Mouse (Mus musculus) kidney, embryonic 14.5 days (tissue): ENCODE measurements around the gene Fastkd3. TPM values are rescaled to one million over a fixed set of nuclear protein-coding genes. Genes with fewer than 3 reads are reported as not detected.

ENCODE experiments used
- ATAC-seq: fragments of 200-750 bp; cut with Nextera tagmentation; 2 replicates; pipeline ENCODE4 v1.8.0; 2017; ENCODE audit warnings: moderate number of reproducible peaks, mild to moderate bottlenecking, moderate TSS enrichment, moderate library complexity; ENCODE audit not compliant: low FRiP score, low TSS enrichment
- H3K27ac ChIP-seq: fragments of 300-500 bp; sonication (generic); 2 replicates; pipeline ENCODE4 v1.5.1; 2014; ENCODE audit warnings: low read depth, mild to moderate bottlenecking, low read length, moderate library complexity, mixed read lengths
- H3K27me3 ChIP-seq: fragments of 300-500 bp; sonication (generic); 2 replicates; pipeline ENCODE4 v1.6.1; 2014; ENCODE audit warnings: mild to moderate bottlenecking, low read length; ENCODE audit not compliant: control insufficient read depth, insufficient read depth
- H3K36me3 ChIP-seq: fragments of 300-500 bp; sonication (generic); 2 replicates; pipeline ENCODE4 v1.6.1; 2014; ENCODE audit warnings: low read length, mixed read lengths; ENCODE audit not compliant: control insufficient read depth, insufficient read depth
- H3K4me1 ChIP-seq: fragments of 300-500 bp; sonication (generic); 2 replicates; pipeline ENCODE4 v1.6.1; 2014; ENCODE audit warnings: low read length, mixed read lengths; ENCODE audit not compliant: control insufficient read depth, insufficient read depth
- H3K4me2 ChIP-seq: fragments of 300-500 bp; sonication (generic); replicated peaks from 2 replicates; pipeline ENCODE4 v1.6.1; 2014; ENCODE audit warnings: low read depth, mild to moderate bottlenecking, low read length
- H3K4me3 ChIP-seq: fragments of 300-500 bp; sonication (generic); 2 replicates; pipeline ENCODE4 v1.5.1; 2014; ENCODE audit warnings: mild to moderate bottlenecking, low read length
- H3K9ac ChIP-seq: fragments of 300-500 bp; sonication (generic); 2 replicates; pipeline ENCODE4 v1.6.1; 2014; ENCODE audit warnings: low read depth, mild to moderate bottlenecking, low read length, moderate library complexity
- H3K9me3 ChIP-seq: fragments of 300-500 bp; sonication (generic); 2 replicates; pipeline ENCODE4 v1.6.1; 2016; ENCODE audit warnings: low read length; ENCODE audit not compliant: control insufficient read depth
- WGBS: fragments of 180-500 bp; shearing (Covaris S2); extraction: QIAGEN DNeasy Blood & Tissue Kit; methylation state at CpG from one replicate; pipeline ENCODE4 v1.1.7; 2014; 5-methylcytosine and 5-hydroxymethylcytosine counted together
- polyA plus RNA-seq: library from polyadenylated mRNA; unstranded; fragments of >200 nt; fragmentation: Nextera tagmentation; extraction: Ambion mirVana; gene quantifications from 2 replicates; pipeline ENCODE4 v1.2.1, GENCODE M21; 2014

The Fastkd3 gene
- polyA plus RNA-seq, 1 experiment from 2014 or later: 40.1 TPM

DNA sequence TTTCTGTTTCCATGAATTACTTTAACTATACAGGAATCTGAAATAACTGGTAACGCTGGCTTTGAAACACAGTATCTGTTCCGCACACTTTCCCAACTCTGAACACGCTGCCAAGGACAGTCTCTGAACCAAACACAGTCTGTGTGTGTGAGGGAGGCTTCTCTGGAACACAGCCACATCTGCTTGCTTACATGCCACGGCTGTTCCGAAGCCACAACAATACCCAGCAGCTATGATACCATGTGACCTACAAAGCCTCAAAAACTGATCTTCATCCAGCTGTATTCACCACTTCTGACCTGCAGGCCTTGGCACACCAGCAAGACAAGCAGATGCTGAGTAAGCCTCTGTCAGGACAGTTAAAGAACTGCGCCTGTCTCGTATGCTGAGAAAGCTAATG is 4.1 kb upstream of the Fastkd3 start:
- no peak overlapping the region for H3K4me3 ChIP-seq
- no peaks in the 10 kb centered on the region for H3K27me3 ChIP-seq
- no peak overlapping the region for H3K4me2 ChIP-seq
- 93% methylated on average over 7 of the region's 7 CpGs for WGBS
- no peak overlapping the region for H3K9ac ChIP-seq
- no peak for ATAC-seq
- no peaks in the 10 kb centered on the region for H3K9me3 ChIP-seq
- H3K4me1 ChIP-seq: peaks cover 3% of the 10 kb centered on the region
- no peak overlapping the region for H3K27ac ChIP-seq
- peaks cover 40% of the 10 kb centered on the region for H3K36me3 ChIP-seq

DNA sequence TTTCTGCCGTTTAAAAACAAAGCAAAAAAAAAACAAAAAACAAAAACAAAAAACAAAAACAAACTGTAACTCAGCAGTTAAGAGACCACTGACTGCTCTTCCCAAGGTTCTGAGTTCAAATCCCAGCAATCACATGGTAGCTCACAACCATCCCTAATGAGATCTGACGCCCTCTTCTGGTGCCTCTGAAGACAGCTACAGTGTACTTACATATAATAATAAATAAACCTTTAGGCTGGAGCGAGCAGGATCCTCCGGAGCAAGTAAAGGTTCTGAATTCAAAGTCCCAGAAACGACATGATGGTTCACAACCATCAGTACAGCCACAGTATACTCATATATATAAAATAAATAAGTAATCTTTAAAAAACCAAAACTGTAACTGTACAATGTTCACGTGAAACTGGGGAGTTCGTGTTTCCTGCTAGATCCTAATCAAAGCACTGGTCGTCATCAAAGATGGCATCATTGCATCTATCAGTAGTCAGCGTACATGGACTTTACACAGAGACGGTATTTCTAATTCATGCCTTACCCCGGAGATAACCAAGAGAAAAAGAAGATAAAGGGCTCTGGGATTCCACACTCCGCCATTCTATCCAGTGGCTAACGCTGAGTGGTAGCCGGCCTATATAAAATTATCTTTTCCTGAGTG is 821 bp upstream of the Fastkd3 start:
- Histone ChIP-seq H3K9ac (peak overlapping the region; percentile 86), H3K4me1 (peaks cover 6% of the 10 kb centered on the region), H3K36me3 (peaks cover 52% of the 10 kb centered on the region), H3K4me3 (peak overlapping the region; percentile 88), H3K27ac (peak overlapping the region; percentile 71; the same call in 1 of the 2 replicates), H3K4me2 (peak overlapping the region; percentile 78), H3K9me3 (no peaks in the 10 kb centered on the region), H3K27me3 (no peaks in the 10 kb centered on the region)
- WGBS: 25% methylated on average over 14 of the region's 14 CpGs
- ATAC-seq: no peak; the same call in 1 of the 2 replicates

DNA sequence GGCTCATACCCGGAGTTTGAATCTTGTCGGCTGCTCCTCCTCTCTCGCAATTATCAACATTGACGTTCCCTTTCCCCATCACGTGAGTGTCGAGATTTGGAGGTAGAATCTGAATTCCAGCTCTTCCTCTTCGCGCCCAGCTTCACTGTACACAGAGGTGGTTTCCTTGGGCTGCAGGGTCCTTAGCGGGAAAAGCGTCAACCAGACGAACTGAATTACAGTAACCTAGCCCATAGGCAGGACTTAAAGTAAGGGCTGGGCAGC is 415 bp downstream of the Fastkd3 start:
- peak; percentile 10; the same call in 1 of the 2 replicates for ATAC-seq
- Histone ChIP-seq H3K27me3 (no peaks in the 10 kb centered on the region), H3K27ac (peak overlapping the region; percentile 71), H3K9ac (peak overlapping the region; percentile 86), H3K4me2 (peak overlapping the region; percentile 78), H3K36me3 (peaks cover 50% of the 10 kb centered on the region), H3K4me1 (peaks cover 6% of the 10 kb centered on the region), H3K9me3 (no peaks in the 10 kb centered on the region), H3K4me3 (peak overlapping the region; percentile 88)
- 0% methylated on average over 11 of the region's 11 CpGs for WGBS

DNA sequence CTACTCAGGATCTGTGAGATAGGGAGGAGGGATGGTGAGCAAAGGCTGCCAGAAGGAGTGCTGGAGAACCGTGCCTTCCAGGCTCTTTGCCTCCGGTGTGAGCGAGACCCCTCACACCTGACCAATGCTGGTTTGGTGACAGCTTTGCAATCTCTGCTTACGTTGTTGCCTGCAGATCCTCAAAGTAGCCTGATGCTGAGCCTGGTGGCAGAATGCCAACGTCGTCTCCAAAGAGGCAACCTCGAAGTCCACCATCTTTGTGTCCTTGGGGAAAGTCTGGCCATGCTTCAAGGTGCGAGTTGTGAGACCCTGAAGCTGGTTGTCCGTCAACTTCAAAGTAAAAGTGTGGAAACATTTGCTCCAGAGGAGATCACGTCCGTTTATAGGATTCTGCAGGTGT is 1.9 kb downstream of the Fastkd3 start:
- no peak for ATAC-seq
- H3K4me2 ChIP-seq: no peak overlapping the region
- H3K9ac ChIP-seq: no peak overlapping the region
- H3K4me1 ChIP-seq: peaks cover 6% of the 10 kb centered on the region
- H3K27me3 ChIP-seq: no peaks in the 10 kb centered on the region
- 91% methylated on average over 11 of the region's 11 CpGs for WGBS
- peaks cover 53% of the 10 kb centered on the region for H3K36me3 ChIP-seq
- H3K9me3 ChIP-seq: no peaks in the 10 kb centered on the region
- no peak overlapping the region for H3K27ac ChIP-seq
- no peak overlapping the region for H3K4me3 ChIP-seq

DNA sequence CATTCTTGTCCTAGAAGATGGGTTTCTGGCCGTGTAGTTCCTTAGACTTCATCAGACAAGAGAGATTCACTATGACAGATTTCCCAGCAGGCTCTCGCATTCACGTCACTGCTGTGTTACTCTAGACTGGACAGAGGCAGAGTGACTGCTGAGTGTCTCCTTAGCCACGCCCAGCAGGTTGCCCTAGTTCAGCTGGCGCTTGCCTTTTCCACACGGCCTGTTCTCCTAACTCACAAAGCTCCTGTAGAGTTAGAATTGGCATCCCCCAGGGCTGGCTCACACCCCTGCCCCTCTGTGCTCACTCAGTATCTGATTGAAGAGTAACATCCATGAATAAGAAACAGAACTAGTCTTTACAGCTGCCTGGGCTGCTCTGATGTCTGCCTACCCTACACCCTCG is 3.4 kb downstream of the Fastkd3 start:
- Histone ChIP-seq H3K9ac (no peak overlapping the region), H3K4me1 (peaks cover 6% of the 10 kb centered on the region), H3K27me3 (no peaks in the 10 kb centered on the region), H3K36me3 (peaks cover 66% of the 10 kb centered on the region), H3K27ac (no peak overlapping the region), H3K9me3 (no peaks in the 10 kb centered on the region), H3K4me3 (no peak overlapping the region), H3K4me2 (no peak overlapping the region)
- 89% methylated on average over 7 of the region's 7 CpGs for WGBS
- no peak for ATAC-seq

DNA sequence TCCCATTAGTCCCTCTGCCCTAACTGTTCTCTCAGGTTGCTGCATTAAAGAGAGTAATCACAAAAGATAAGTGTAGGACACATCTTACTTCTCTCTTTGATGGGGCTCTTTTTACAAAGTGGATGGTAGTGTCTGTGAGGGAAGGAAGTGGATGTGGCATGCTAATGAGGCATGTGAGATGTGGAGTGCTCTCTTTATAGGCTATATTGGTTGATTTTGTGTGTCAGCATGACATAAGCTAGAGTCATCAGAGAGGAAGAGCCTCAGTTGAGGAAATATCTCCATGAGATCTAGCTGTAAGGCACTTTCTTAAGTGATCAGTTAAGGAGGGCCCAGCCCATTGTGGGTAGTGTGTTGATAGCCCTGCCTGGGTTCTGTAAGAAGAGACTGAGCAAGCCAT is 6.3 kb downstream of the Fastkd3 start:
- Histone ChIP-seq H3K4me1 (no peaks in the 10 kb centered on the region; the same call in 1 of the 2 replicates), H3K9me3 (no peaks in the 10 kb centered on the region)
- no peak for ATAC-seq

DNA sequence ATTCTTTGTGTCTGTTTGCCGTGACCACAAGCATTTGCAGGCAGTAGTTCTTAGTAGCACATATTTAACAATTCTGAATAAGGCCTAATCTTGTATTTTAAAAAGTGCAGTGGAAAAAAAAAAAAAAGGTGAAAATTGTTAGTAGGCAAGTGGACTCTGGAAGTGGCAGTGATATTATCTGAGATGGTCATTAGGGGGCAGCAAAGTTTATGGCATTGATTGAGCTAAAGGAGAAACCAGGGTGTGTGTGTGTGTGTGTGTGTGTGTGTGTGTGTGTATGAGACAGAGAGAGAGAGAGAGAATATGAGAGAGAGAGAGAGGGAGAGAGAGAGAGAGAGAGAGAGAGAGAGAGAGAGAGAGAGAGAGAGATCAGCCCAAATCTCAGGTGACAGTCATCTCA is 11.8 kb downstream of the Fastkd3 start:
- H3K4me3 ChIP-seq: no peak overlapping the region
- H3K4me1 ChIP-seq: no peaks in the 10 kb centered on the region
- H3K9ac ChIP-seq: no peak overlapping the region
- H3K27me3 ChIP-seq: no peaks in the 10 kb centered on the region
- ATAC-seq: no peak
- no peak overlapping the region for H3K27ac ChIP-seq
- WGBS: 84% methylated on average over 1 of the region's 1 CpGs
- peaks cover 43% of the 10 kb centered on the region for H3K36me3 ChIP-seq
- no peaks in the 10 kb centered on the region for H3K9me3 ChIP-seq
- H3K4me2 ChIP-seq: no peak overlapping the region

More for the DNA sequence above, 6.3 kb downstream of the Fastkd3 start:
- H3K36me3 ChIP-seq: peaks cover 92% of the 10 kb centered on the region
- no peak overlapping the region for H3K9ac ChIP-seq
- H3K4me3 ChIP-seq: no peak overlapping the region
- H3K27me3 ChIP-seq: no peaks in the 10 kb centered on the region
- H3K27ac ChIP-seq: no peak overlapping the region
- H3K4me2 ChIP-seq: no peak overlapping the region

DNA sequence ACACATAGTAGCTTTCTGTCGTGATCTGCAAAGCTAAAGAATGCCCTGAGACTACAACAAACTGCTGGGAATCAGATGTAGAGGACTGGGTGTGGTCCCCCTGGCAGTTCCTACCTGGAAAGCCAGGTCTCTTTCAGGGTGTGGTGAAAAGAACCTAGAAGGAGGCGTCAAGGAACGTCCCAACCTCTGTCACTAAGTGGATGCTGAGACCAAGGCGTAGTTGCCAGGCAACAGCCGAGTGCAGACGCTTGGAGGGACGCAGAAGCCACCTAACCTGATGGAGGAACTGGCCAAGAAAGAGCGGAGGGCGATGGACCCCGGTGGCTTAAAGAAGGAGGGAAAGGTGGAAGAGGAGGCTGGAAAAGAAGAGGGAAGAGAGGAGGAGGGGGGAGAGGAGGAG is 15.2 kb downstream of the Fastkd3 start, which contains the start of gene 1700001L19Rik:
Gene 1700001L19Rik, plus strand, starts transcription at position 223 of the 400 bp plus-strand sequence.
- H3K27me3 ChIP-seq: no peaks in the 10 kb centered on the region
- no peaks in the 10 kb centered on the region for H3K9me3 ChIP-seq
- H3K4me1 ChIP-seq: no peaks in the 10 kb centered on the region
- no peak within 1 kb of the TSS for H3K9ac ChIP-seq
- peak within 1 kb of the TSS; percentile 32; the same call in 1 of the 2 replicates for H3K4me2 ChIP-seq
- WGBS: 12% methylated on average over 10 of the region's 10 CpGs
- no peak for ATAC-seq
- H3K27ac ChIP-seq: no peak within 1 kb of the TSS
- H3K36me3 ChIP-seq: peaks cover 9% of the 10 kb centered on the region; the same call in 1 of the 2 replicates
- H3K4me3 ChIP-seq: peak within 1 kb of the TSS; percentile 18

DNA sequence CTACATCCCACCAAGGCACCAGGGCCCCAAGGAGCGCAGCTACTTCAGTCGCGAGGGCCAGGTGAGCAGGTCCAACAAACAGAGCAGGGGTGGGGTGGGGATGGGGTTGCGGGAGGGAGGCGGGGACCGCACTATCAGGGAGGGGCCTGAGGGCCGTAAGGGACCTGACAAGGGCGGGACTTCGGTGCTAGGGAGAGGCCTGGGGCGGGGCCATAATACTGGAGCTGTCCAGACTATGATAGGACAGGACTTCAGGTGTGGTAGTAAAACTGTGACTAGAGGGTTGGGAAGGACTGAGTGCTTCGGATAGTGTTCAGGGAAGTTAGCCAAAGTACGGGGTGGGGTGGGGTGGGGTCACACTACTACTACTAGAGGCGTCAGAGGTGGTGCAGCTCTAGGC is 15.6 kb downstream of the Fastkd3 start:
- H3K27me3 ChIP-seq: no peaks in the 10 kb centered on the region
- H3K4me1 ChIP-seq: no peaks in the 10 kb centered on the region
- no peaks in the 10 kb centered on the region for H3K9me3 ChIP-seq
- ATAC-seq: peak; percentile 65
- H3K4me3 ChIP-seq: peak overlapping the region; percentile 18
- WGBS: 13% methylated on average over 13 of the region's 13 CpGs
- H3K9ac ChIP-seq: no peak overlapping the region
- no peak overlapping the region for H3K27ac ChIP-seq
- peaks cover 6% of the 10 kb centered on the region; the same call in 1 of the 2 replicates for H3K36me3 ChIP-seq
- H3K4me2 ChIP-seq: peak overlapping the region; percentile 32; the same call in 1 of the 2 replicates
